Mouse (Mus musculus) thymus, adult 2 months (tissue): ENCODE measurements around the gene Klf2. TPM values are rescaled to one million over a fixed set of nuclear protein-coding genes. Genes with fewer than 3 reads are reported as not detected.

ENCODE experiments used
- DNase-seq: peaks from one replicate; pipeline ENCODE4 v3.0.0; 2021
- H3K27ac ChIP-seq: fragments of 200-500 bp; 2 replicates; pipeline ENCODE4 v1.5.1; 2012; ENCODE audit warnings: low read length, control low read depth; ENCODE audit not compliant: control insufficient read depth, insufficient read depth
- H3K27me3 ChIP-seq: fragments of 200-500 bp; 2 replicates; pipeline ENCODE4 v1.6.1; 2012; ENCODE audit warnings: mild to moderate bottlenecking, low read length, moderate library complexity, mixed read lengths; ENCODE audit not compliant: control insufficient read depth, insufficient read depth
- H3K36me3 ChIP-seq: fragments of 200-500 bp; 2 replicates; pipeline ENCODE4 v1.6.1; 2012; ENCODE audit warnings: mild to moderate bottlenecking, low read length, moderate library complexity; ENCODE audit not compliant: control insufficient read depth, insufficient read depth
- H3K4me1 ChIP-seq: fragments of 200-500 bp; replicated peaks from 2 replicates; pipeline ENCODE4 v1.6.1; 2012; ENCODE audit warnings: low read length; ENCODE audit not compliant: control insufficient read depth, insufficient read depth
- H3K4me3 ChIP-seq: fragments of 200-500 bp; 2 replicates; pipeline ENCODE4 v1.5.1; 2012; ENCODE audit warnings: mild to moderate bottlenecking, low read length, control low read depth, moderate library complexity; ENCODE audit not compliant: control insufficient read depth, insufficient read depth
- CTCF ChIP-seq: fragments of 200-500 bp; IDR thresholded peaks from 2 replicates; pipeline ENCODE4 v1.5.1; 2012; ENCODE audit warnings: mild to moderate bottlenecking, control low read depth, low read length, moderate library complexity, borderline replicate concordance; ENCODE audit not compliant: control insufficient read depth, poor library complexity, insufficient read depth; ENCODE audit errors: extremely low read depth
- POLR2A ChIP-seq: fragments of 200-500 bp; IDR thresholded peaks from 2 replicates; pipeline ENCODE4 v1.6.1; 2012; ENCODE audit warnings: mild to moderate bottlenecking, low read length, control low read depth, moderate library complexity; ENCODE audit not compliant: control insufficient read depth, poor library complexity, insufficient read depth; ENCODE audit errors: extremely low read depth
- WGBS: fragments of 180-500 bp; shearing (Covaris S2); methylation state at CpG from one replicate; pipeline ENCODE4 v1.1.7; 2018; 5-methylcytosine and 5-hydroxymethylcytosine counted together
- polyA plus RNA-seq: library from polyadenylated mRNA; depleted of rRNA; stranded (reverse); fragments of >200 nt; gene quantifications from 2 replicates; pipeline ENCODE4 v1.2.3, GENCODE M21; 2012

Klf2 gene
- polyA plus RNA-seq, 1 experiment, result 62.1 TPM

- Histone ChIP-seq H3K36me3 (no peaks in the 10 kb centered on the region), H3K27me3 (no peaks in the 10 kb centered on the region), H3K4me1 (peaks cover 10% of the 10 kb centered on the region), H3K27ac (peak overlapping the region; percentile 23; the same call in 1 of the 2 replicates), H3K4me3 (no peak overlapping the region)
- DNase-seq, result no peak
- WGBS, result 64% methylated on average over 8 of the region's 8 CpGs
- TF ChIP-seq POLR2A (no peak), CTCF (no peak)
These were observed 15.7 kb upstream of the Klf2 start for GRCm38 (mm10) chr8:72302986-72303612.

- 5% methylated on average over 8 of the region's 8 CpGs for WGBS
- no peak for TF ChIP-seq CTCF
- TF ChIP-seq POLR2A, result no peak
- Histone ChIP-seq H3K4me3 (0 out of 2 replicates have a peak overlapping the region, but pooled peaks have one; percentile 5), H3K36me3 (no peaks in the 10 kb centered on the region), H3K27me3 (no peaks in the 10 kb centered on the region), H3K4me1 (peaks cover 10% of the 10 kb centered on the region), H3K27ac (no peak overlapping the region)
- no peak for DNase-seq
These were observed 15.2 kb upstream of the Klf2 start for GRCm38 (mm10) chr8:72303633-72304032.

- Histone ChIP-seq H3K27me3 (no peaks in the 10 kb centered on the region), H3K36me3 (no peaks in the 10 kb centered on the region), H3K4me3 (no peak within 1 kb of the TSS), H3K4me1 (peaks cover 19% of the 10 kb centered on the region), H3K27ac (no peak within 1 kb of the TSS)
- 96% methylated on average over 16 of the region's 16 CpGs for WGBS
- TF ChIP-seq POLR2A (no peak), CTCF (no peak)
- DNase-seq, result no peak
These were observed 13.5 kb upstream of the Klf2 start, which contains the start of gene Gm10282 for GRCm38 (mm10) chr8:72305210-72305905. Gene Gm10282 (minus strand): TSS chr8:72305260.

GRCm38 (mm10) chr8:72306913-72307312, 11.9 kb upstream of the Klf2 start:
- H3K4me1 ChIP-seq, result peaks cover 29% of the 10 kb centered on the region
- 91% methylated on average over 5 of the region's 5 CpGs for WGBS
- H3K27me3 ChIP-seq, result no peaks in the 10 kb centered on the region
- no peaks in the 10 kb centered on the region for H3K36me3 ChIP-seq
- no peak overlapping the region for H3K27ac ChIP-seq
- DNase-seq, result no peak
- TF ChIP-seq CTCF (no peak), POLR2A (no peak)
- H3K4me3 ChIP-seq, result no peak overlapping the region

- H3K4me3 ChIP-seq, result no peak overlapping the region
- no peak overlapping the region for H3K27ac ChIP-seq
- H3K27me3 ChIP-seq, result no peaks in the 10 kb centered on the region
- WGBS, result 88% methylated on average over 6 of the region's 6 CpGs
- TF ChIP-seq CTCF (no peak), POLR2A (no peak)
- peaks cover 35% of the 10 kb centered on the region for H3K4me1 ChIP-seq
- no peak for DNase-seq
- no peaks in the 10 kb centered on the region for H3K36me3 ChIP-seq
These were observed 10.6 kb upstream of the Klf2 start for GRCm38 (mm10) chr8:72308276-72308675.

- H3K4me3 ChIP-seq, result no peak overlapping the region
- H3K27ac ChIP-seq, result no peak overlapping the region
- no peak for TF ChIP-seq POLR2A
- peak; percentile 22 for DNase-seq
- WGBS, result 66% methylated on average over 8 of the region's 8 CpGs
- H3K36me3 ChIP-seq, result no peaks in the 10 kb centered on the region
- H3K4me1 ChIP-seq, result peaks cover 32% of the 10 kb centered on the region
- no peaks in the 10 kb centered on the region for H3K27me3 ChIP-seq
These were observed 7.9 kb upstream of the Klf2 start for GRCm38 (mm10) chr8:72310849-72311506.
